Mouse (Mus musculus): ENCODE measurements around the gene Msto1.
"Not testable (repeated sequence)": the region's sequence is repeated elsewhere in the genome, so short reads cannot be mapped to it uniquely, and the experiment has no call there.

Msto1 gene

DNA sequence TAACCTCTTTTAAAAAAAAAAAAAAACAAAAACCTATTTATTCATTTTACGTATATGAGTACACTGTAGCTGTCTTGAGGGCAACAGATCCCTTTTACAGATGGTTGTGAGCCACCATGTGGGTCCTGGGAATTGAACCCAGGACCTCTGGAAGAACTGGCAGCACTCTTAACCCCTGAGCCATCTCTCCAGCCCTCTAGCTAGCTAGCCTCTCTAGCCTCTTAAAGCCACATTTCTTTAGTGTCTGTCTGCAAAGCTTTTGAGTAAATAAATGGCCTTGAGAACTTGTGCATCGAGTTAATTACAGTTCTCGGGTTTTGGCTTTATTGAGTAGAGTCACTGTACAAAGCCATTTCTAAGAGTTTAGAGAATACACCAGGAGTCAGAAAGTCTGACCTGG lies 9.0 kb downstream of the Msto1 start:
- DNase-seq: no peak

DNA sequence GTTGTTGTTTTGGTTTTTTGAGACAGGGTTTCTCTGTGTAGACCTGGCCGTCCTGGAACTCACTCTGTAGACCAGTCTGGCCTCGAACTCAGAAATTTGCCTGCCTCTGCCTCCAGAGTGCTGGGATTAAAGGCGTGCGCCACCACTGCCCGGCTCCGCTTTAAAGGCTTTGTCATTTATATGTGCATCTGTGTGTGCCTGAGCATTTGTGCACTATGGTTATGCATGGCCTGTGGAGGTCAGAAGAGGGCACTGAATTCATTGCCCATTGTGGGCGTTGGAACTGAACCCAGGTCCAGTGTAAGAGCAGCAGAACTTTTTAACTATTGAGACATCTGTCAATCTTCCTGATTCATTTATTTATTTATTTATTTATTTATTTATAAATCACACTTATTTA lies 20.8 kb downstream of the Msto1 start:
- DNase-seq: not testable (repeated sequence)

DNA sequence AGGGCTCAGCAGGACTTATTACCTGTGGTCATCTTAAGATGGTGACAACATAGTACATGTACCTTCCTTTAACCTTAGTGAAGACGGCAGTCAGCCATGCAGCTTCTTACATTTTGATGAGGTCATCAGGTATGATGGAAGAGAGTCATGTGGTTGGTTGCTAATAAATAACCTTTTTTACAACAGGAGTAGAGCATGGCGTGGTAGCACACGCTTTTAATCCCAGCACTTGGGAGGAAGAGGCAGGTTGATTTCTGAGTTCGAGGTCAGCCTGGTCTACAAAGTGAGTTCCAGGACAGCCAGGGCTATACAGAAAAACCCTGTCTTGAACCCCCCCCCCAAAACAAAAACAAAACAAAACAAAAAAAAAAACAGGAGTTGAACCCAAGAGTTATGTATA lies 31.3 kb downstream of the Msto1 start:
- not testable (repeated sequence) for DNase-seq

DNA sequence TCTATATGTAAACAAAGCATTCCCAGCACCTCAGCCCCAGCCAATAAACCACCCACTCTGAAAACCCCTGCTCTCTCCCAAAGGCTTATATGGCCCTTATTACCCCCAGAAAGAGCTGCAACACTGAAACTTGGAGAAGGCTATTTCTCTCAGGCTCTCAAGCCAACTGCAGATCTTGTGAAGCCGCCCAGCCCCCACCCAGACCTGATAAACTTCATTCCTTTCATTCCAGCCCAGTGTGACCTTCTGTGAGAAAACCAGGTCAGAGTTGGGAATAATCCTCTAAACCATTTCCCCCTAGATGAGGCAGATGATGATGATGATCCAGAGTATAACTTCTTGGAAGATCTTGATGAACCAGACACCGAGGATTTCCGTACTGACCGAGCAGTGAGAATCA lies 45.4 kb downstream of the Msto1 start:
- DNase-seq: not testable (repeated sequence)

DNA sequence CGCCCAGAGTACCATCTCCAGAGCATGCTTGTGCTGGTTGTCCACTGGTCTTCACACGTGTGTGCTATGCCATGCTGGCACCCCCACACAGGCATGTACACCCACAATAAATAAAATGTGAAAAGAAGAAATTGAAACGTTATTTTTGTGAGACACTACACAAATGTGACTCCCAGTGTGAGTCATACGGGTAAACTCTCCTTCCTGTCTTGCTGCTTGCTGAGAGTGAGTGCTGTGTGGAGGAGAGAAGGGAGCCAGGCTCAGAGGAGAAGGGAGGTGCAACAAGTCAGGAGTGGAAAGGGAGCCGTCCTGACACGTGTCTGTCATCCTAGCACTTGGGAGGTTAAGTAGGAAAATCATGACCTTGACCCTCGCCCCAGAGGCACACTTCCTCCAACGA lies 46.6 kb downstream of the Msto1 start:
- not testable (repeated sequence) for DNase-seq

DNA sequence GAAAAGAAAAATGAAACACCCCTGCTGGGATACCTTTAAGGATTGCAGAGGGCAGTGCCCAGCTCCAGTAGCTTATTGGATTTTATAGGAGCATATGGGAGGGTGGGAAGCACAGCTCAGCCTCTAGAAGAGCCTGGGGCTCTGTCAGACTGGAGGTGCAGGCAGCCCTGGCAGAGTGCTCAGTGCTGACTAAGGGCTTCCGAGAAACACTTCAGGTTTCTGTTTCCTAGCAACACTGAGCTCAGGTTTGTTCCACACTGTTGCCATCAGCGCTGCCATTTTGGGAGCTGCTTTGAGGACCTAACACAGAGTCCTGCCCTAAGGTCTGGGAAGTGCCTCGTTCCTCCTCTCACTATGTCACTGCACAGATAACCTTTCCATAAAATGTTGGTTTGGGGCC lies 47.1 kb downstream of the Msto1 start:
- DNase-seq: not testable (repeated sequence)

DNA sequence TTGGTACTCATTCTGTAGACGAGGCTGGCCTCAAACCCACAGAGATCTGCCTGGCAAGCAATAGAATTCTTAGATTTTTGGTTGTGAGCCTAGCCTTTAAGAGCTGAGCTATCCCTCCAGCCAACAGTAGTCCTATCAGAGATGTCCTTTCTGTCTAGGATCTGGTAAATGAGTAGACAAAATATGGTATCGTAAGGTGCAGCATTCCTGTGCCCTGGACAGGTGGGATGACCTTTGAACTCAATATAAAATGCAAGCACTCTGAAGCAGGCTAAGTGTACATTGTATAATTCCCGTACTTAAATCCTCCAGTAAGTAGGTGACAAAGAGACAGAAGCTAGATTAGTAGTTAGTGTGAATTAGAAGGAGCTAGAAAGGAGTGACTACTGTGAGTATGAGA lies 51.7 kb downstream of the Msto1 start:
- no peak for DNase-seq

DNA sequence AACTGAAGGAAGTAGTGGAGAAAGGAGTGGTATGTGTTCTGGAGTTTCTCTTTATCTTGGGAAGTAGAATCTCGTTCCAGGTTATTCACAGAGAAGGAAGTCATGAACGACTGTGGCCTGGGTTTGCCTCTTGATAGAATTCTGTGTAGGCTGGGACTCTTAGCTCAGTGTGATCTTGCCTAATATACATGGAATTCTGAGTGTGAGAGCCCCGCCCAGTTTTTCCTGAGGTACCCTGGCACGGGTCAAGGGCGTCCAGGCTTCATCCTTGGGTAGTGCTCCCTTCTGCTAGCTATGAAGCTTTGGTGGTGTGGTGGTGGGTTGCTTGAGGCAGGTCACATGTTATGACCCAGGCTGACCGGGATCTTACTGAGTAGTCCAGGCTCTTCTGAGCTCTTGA lies 58.0 kb downstream of the Msto1 start:
- no peak for DNase-seq

Data from kidney, adult 11 months (tissue).